Mouse (Mus musculus): ENCODE results near the gene Hdgfl2. TPM values are rescaled to one million over a fixed set of nuclear protein-coding genes. Genes with fewer than 3 reads are reported as not detected.

Gene Hdgfl2
- total RNA-seq, 1 experiment from 2014 or later, result 136 TPM

DNA sequence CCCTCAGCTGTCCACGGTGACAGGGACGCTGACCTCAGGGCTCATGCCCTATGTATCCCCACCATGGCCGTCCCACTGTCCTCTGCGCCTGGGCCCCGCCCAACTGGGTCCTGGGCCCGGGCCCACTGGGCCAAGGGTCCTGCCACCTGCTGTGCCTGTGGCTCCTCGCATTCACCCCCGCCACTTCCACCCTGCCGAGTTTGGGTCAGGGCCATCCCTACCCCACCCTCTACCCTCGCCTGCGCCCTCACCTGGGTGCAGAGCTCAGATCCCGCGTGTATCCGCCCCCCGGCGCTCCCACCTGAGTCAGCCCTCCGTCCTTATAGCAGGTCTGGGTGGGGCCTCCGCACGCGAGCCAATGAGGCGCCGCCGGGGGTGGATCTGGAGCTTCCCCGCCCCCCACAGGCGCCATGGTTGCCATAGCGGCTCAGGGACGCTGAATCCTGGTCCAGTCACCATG, 37.8 kb downstream of the Hdgfl2 start, which contains the start of gene Plin5:
Gene Plin5 (minus strand): TSS at position 346 of the 460 bp plus-strand sequence.
- peak; percentile 32 to 35; a peak in 3 of 4 replicates for ATAC-seq (replicated peaks in 1 of 2; ENCODE audit: insufficient read depth in 1 of 2, low FRiP score in 2 of 2, low TSS enrichment in 1 of 2, low read depth in 1 of 2, poor library complexity in 2 of 2, severe bottlenecking in 2 of 2)

DNA sequence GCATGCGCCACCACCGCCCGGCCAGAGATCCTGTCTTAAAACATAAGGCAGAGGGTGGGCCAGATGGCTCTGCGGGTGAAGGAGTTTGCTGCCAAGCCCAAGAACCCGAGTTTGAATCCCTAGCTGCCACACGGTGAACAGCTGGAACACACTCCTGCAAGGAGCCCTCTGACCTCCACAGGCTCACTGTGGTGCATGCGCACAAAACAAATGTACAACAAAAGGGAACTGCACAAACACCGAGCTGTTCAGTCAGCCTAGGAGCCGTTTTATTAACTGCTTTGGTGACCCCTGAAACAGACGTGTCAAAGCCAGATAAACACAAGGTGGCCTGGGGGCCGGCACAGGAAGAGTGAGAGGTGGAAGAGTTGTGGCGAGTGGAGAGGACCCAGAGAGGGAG, 40.0 kb downstream of the Hdgfl2 start:
- ATAC-seq (replicated peaks in 1 of 2; ENCODE audit: insufficient read depth in 1 of 2, low FRiP score in 2 of 2, low TSS enrichment in 1 of 2, low read depth in 1 of 2, poor library complexity in 2 of 2, severe bottlenecking in 2 of 2), result no peak

- no peak for ATAC-seq (replicated peaks in 1 of 2; ENCODE audit: insufficient read depth in 1 of 2, low FRiP score in 2 of 2, low TSS enrichment in 1 of 2, low read depth in 1 of 2, poor library complexity in 2 of 2, severe bottlenecking in 2 of 2)
These were observed 40.8 kb downstream of the Hdgfl2 start for GRCm38 (mm10) chr17:56119981-56120880.

- ATAC-seq (replicated peaks in 1 of 2; ENCODE audit: insufficient read depth in 1 of 2, low FRiP score in 2 of 2, low TSS enrichment in 1 of 2, low read depth in 1 of 2, poor library complexity in 2 of 2, severe bottlenecking in 2 of 2), result no peak
These were observed 42.4 kb downstream of the Hdgfl2 start, which contains the start of gene Lrg1 for GRCm38 (mm10) chr17:56121826-56122225. TSS of gene Lrg1 (minus strand) at chr17:56122001.

DNA sequence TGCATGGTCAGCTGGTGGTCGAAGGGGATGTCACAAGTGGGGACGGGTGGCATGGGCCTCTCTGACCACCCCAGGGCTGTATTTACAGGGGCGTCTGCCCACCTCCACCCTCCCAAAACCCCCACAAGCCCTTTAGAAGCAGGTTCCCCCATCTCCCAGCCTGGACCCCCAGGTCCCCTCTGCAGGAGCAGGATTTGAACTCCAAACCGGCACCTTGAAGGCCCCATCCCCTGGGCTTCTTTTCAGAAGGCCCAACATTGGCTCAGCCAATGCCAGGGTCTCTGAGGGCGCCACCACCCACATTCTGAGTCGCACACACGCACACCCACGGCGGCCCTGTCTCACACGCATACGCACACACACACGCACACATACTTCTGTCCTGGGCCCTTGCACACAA, 43.7 kb downstream of the Hdgfl2 start:
- no peak for ATAC-seq (replicated peaks in 1 of 2; ENCODE audit: insufficient read depth in 1 of 2, low FRiP score in 2 of 2, low TSS enrichment in 1 of 2, low read depth in 1 of 2, poor library complexity in 2 of 2, severe bottlenecking in 2 of 2)

GRCm38 (mm10) chr17:56123681-56124340, 44.4 kb downstream of the Hdgfl2 start:
- no peak for ATAC-seq (replicated peaks in 1 of 2; ENCODE audit: insufficient read depth in 1 of 2, low FRiP score in 2 of 2, low TSS enrichment in 1 of 2, low read depth in 1 of 2, poor library complexity in 2 of 2, severe bottlenecking in 2 of 2)

DNA sequence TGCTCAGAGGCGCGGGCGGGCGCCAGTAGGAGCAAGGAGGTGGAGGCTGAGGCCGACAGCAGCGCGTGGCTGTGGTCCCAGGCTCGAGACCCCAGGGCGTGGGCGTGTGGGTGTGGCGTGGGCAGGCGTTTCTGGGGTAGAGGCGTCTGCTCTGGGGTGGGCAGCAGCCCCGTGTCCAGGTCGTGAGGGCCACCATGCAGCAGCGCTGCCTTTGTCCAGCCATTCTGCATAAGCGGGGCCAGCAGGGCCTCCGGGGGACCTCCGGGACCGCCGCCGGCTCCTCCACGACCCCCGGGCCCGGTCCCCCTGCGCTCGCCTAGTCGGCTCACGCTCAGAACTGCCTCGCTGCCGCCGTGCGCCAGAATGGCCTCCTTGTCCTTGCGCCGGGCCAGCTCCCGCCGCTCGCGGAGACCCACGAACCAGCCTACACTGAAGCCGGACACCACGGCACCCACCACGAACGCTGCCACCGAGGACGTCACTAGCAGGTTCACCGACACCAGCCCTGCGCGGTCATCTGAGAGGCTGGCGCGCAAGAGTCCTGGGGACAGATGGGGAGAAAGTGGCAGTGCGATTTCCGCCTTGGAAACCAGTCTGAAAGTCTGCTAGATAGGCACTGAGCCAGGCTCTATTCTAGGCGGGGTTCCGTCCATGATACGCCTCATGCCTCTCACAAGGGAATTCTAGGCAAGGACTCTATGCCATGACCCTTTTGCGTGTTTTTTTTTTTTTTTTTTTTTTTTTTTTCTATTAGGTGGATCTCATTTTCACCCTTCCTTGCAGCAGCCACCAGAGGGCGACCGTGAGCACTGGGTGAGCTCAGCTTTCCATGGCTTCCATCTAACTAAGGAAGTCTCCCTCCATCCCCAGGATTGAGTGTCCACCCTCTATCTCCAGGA, 45.2 kb downstream of the Hdgfl2 start:
- no peak; a peak in 1 of 4 replicates for ATAC-seq (replicated peaks in 1 of 2; ENCODE audit: insufficient read depth in 1 of 2, low FRiP score in 2 of 2, low TSS enrichment in 1 of 2, low read depth in 1 of 2, poor library complexity in 2 of 2, severe bottlenecking in 2 of 2)

- no peak for ATAC-seq (replicated peaks in 1 of 2; ENCODE audit: insufficient read depth in 1 of 2, low FRiP score in 2 of 2, low TSS enrichment in 1 of 2, low read depth in 1 of 2, poor library complexity in 2 of 2, severe bottlenecking in 2 of 2)
These were observed 45.8 kb downstream of the Hdgfl2 start for GRCm38 (mm10) chr17:56125276-56125630.

DNA sequence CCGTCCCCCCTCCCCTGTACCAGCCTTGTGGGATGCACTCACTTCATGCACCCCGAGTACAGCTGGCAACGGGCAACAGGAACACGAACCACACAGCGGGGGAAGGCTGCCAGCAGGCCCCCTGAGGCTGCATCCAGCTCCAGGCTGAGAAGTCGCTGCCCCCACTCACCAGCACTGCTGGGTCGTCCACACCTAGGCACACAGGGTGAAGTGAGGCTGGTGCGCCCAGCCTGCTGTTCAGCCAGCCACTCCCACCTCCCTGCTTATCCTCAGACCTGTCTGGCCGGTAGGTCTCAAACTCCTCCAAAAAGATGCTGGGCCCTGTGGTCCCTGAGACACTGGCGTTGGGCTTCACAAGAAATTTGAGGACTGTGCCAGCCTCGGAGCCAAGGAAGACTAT, 46.7 kb downstream of the Hdgfl2 start:
- no peak for ATAC-seq (replicated peaks in 1 of 2; ENCODE audit: insufficient read depth in 1 of 2, low FRiP score in 2 of 2, low TSS enrichment in 1 of 2, low read depth in 1 of 2, poor library complexity in 2 of 2, severe bottlenecking in 2 of 2)

DNA sequence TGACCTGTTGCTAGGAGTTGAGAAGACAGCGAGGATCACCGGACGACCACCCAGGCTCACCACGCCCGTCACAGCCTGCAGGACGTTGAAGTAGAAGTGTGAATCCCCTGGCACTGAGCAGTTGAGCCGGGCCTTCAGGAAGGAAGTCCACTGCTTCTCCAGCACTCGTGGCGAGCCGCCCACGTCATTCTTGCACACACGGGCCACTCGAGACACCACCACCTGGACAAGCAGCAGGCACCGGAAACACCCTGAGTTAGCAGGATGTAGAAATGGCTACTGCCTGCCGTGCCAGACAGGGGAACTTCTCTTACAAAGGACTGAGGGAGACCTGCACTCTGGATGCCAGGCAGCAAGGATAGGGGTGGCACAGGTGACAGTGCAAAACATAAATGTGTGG, 48.8 kb downstream of the Hdgfl2 start:
- peak; percentile 19 to 38; a peak in 2 of 4 replicates for ATAC-seq (replicated peaks in 1 of 2; ENCODE audit: insufficient read depth in 1 of 2, low FRiP score in 2 of 2, low TSS enrichment in 1 of 2, low read depth in 1 of 2, poor library complexity in 2 of 2, severe bottlenecking in 2 of 2)

DNA sequence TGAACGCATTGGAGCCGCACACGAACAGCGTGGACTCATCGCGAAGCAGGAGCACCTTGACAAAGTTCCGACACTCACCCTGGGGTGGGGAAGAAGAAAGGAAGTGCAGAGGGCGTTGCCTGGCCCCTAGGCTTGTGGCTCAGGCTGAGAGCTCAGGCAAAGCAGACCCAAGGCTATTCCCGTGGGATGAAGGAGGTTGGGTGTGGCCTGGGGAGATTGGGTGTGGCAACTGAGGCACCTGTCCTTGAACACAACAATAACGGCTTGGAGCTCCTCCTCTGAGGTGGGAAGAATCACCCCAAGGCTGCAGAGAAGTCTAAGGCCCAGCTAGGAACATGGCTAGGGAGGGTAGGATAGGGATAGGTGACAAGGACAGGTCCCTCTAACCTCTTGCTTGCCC, 51.7 kb downstream of the Hdgfl2 start:
- ATAC-seq (replicated peaks in 1 of 2; ENCODE audit: insufficient read depth in 1 of 2, low FRiP score in 2 of 2, low TSS enrichment in 1 of 2, low read depth in 1 of 2, poor library complexity in 2 of 2, severe bottlenecking in 2 of 2), result no peak

DNA sequence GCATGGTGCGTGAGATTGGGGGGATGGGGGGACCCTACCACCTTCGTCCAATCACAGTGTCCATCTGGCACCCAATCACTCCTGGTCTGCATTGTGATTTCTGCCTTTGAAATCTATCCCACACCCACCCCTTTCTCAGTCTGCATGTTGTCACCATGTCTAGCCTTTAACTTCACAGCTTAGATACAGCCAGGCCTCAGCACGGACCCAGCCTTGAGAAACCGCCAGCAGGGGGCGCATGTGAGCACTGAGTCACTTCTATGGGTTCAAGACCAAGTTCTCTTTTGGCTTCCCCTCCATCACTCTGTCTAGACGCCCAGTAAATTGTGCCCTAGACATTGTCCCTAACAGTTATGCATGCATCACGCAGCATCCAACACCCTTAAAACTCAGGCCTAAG, 52.4 kb downstream of the Hdgfl2 start:
- no peak for ATAC-seq (replicated peaks in 1 of 2; ENCODE audit: insufficient read depth in 1 of 2, low FRiP score in 2 of 2, low TSS enrichment in 1 of 2, low read depth in 1 of 2, poor library complexity in 2 of 2, severe bottlenecking in 2 of 2)

GRCm38 (mm10) chr17:56132661-56133060, 53.2 kb downstream of the Hdgfl2 start:
- ATAC-seq (replicated peaks in 1 of 2; ENCODE audit: insufficient read depth in 1 of 2, low FRiP score in 2 of 2, low TSS enrichment in 1 of 2, low read depth in 1 of 2, poor library complexity in 2 of 2, severe bottlenecking in 2 of 2), result peak; percentile 15 to 34; a peak in 1 of 4 replicates

GRCm38 (mm10) chr17:56133457-56134363, 54.3 kb downstream of the Hdgfl2 start:
- peak; percentile 25 to 38; a peak in 3 of 4 replicates for ATAC-seq (replicated peaks in 1 of 2; ENCODE audit: insufficient read depth in 1 of 2, low FRiP score in 2 of 2, low TSS enrichment in 1 of 2, low read depth in 1 of 2, poor library complexity in 2 of 2, severe bottlenecking in 2 of 2)

DNA sequence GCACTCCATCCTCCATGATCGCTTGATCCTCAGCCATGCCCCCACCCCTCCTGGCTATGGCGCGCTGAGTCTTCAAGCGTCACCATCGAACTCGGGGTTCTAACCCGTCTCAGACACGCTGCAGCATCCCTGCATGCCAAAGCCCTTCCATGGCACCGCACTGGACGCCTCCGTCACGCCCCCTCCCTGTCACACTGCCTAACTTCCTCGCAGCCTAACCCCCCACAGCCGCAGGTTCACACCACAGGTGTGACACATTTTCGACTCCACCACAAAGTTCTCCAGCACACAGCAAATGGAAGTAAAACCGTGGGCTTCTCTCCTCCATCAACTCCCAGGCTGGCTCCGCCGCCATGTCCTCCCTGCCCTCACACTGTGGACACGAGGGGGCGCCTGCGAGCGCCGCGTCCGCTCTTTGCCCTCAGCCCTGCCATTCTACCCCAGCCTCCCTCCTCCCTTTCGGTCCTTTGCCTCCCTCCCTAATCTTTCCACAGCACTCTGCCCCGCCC, 55.1 kb downstream of the Hdgfl2 start:
- ATAC-seq (replicated peaks in 1 of 2; ENCODE audit: insufficient read depth in 1 of 2, low FRiP score in 2 of 2, low TSS enrichment in 1 of 2, low read depth in 1 of 2, poor library complexity in 2 of 2, severe bottlenecking in 2 of 2), result peak; percentile 68 to 75

GRCm38 (mm10) chr17:56136558-56136957, 57.1 kb downstream of the Hdgfl2 start:
- ATAC-seq (replicated peaks in 1 of 2; ENCODE audit: insufficient read depth in 1 of 2, low FRiP score in 2 of 2, low TSS enrichment in 1 of 2, low read depth in 1 of 2, poor library complexity in 2 of 2, severe bottlenecking in 2 of 2), result no peak
